Mouse (Mus musculus): ENCODE results near the gene Slit3.

GRCm38 (mm10) chr11:35369964-35370363, 248.9 kb downstream of the Slit3 start:
- TF ChIP-seq CTCF (IDR thresholded peaks at IDR 0.05) (no peak), EP300 (IDR thresholded peaks at IDR 0.05) (no peak)

Measured in lung, postnatal 0 days (tissue).